Mouse (Mus musculus): ENCODE data around the gene Fam241a.

DNA sequence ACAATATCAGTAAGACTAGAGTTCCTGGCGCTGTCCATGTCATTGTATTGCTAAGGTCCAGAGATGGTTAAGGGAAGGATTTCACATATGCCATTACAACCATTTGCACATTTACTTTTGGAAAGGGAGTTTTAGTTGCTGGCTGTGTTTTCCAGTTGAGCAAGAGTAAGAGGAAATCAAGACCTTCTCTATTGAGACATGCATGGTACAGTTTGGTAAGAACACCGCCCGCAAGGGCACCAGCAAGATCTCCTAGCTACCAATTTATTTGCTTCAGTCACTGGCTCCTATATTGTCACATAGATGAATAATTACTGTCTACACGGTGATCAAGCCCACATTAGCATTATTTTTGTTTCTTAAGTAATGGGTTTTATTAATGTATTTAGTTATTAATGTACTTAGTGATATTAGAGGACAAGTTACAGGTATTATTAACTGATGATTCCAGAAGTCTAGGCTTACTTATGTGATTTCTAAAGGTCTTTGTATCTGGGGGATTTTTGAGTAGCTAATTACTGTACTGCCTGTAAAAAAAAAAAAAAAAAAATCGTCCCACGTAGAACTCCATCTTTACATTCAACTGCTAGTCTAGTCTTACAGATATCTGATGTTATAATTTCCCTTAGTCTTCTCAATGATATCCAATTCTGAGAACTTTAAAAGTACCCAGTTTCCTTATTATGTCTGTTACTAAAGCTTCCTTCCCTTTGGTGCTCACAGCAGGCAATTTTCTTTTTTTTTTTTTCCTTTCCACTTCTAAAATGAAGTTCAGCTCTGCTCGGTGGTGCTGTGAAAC is 944 bp downstream of the Fam241a start:
- TF ChIP-seq JUN (IDR thresholded peaks at IDR 0.05; ENCODE audit: insufficient read depth, low read depth, low read length), result no peak
- TF ChIP-seq EP300 (IDR thresholded peaks at IDR 0.05; ENCODE audit: low read length), result no peak; the same call in 1 of the 2 replicates
- no peak for TF ChIP-seq POLR2A (IDR thresholded peaks at IDR 0.05; ENCODE audit: low read depth, low read length)
- 0 out of 2 replicates have a peak, but pooled peaks have one; percentile 4 for TF ChIP-seq SIN3A (IDR thresholded peaks at IDR 0.05; ENCODE audit: low read length)
- no peak for TF ChIP-seq E2F4 (IDR thresholded peaks at IDR 0.05; ENCODE audit: insufficient replicate concordance, low read depth, low read length)
- no peak for TF ChIP-seq CTCF (conservative IDR thresholded peaks at IDR 0.05 in 1 of 2, IDR thresholded peaks at IDR 0.05 in 1 of 2; ENCODE audit: low read depth in 2 of 2, low read length in 2 of 2)
- no peak for TF ChIP-seq USF2 (conservative IDR thresholded peaks at IDR 0.05; ENCODE audit: low read depth, low read length)
- 0 out of 2 replicates have a peak, but pooled peaks have one; percentile 7 for TF ChIP-seq TCF12 (IDR thresholded peaks at IDR 0.05; ENCODE audit: low read depth, low read length)
- no peak for TF ChIP-seq ZC3H11A (IDR thresholded peaks at IDR 0.05; ENCODE audit: low read depth, low read length)
